Mouse (Mus musculus): ENCODE data around the gene Txlna.

Gene Txlna

GRCm38 (mm10) chr4:129640638-129641467 is at the start of gene Txlna:
TSS of gene Txlna (minus strand) at chr4:129641065.
- in situ Hi-C loops (cut with MboI, MseI) = no loop called here

GRCm38 (mm10) chr4:129684531-129684930 is 43.7 kb upstream of the Txlna start:
- in situ Hi-C loops (cut with MboI, MseI) = no loop called here

GRCm38 (mm10) chr4:129683901-129684493 is 43.1 kb upstream of the Txlna start:
- in situ Hi-C loops (cut with MboI, MseI) = no loop called here

- in situ Hi-C loops (cut with MboI, MseI) = no loop called here
These were observed 41.0 kb upstream of the Txlna start for GRCm38 (mm10) chr4:129681837-129682236.

DNA sequence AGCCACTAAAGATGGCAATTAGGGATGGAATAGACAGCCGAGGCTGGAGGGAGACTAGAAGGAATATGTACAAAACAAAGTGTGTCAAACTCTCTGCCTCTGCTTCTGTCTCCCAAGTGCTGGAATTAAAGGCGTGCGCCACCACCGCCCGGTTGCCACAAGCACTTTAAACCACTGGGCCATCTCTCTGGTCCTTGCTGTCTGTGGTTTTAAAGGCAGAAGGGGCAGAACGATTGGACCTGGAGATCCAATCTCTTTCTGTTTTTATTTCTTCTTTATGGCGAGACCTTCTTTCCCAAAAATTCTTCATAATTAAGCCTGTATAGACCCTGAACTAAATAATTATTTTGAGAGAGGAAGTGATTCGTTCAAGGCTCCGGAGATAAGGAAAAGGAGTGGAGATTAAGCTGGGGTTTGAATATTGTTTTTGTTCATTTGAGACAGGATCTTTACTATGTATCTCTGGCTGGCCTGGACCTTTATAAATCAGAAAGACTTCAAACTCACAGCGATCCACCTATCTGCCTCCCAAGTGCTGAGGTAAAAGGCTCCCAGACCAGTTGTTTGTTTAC is 32.1 kb upstream of the Txlna start:
- in situ Hi-C loops (cut with MboI, MseI) = loop anchor here (25.0 kb wide), 1 partner anchor 889 kb away; the partner anchor contains the start of gene Nkain1

DNA sequence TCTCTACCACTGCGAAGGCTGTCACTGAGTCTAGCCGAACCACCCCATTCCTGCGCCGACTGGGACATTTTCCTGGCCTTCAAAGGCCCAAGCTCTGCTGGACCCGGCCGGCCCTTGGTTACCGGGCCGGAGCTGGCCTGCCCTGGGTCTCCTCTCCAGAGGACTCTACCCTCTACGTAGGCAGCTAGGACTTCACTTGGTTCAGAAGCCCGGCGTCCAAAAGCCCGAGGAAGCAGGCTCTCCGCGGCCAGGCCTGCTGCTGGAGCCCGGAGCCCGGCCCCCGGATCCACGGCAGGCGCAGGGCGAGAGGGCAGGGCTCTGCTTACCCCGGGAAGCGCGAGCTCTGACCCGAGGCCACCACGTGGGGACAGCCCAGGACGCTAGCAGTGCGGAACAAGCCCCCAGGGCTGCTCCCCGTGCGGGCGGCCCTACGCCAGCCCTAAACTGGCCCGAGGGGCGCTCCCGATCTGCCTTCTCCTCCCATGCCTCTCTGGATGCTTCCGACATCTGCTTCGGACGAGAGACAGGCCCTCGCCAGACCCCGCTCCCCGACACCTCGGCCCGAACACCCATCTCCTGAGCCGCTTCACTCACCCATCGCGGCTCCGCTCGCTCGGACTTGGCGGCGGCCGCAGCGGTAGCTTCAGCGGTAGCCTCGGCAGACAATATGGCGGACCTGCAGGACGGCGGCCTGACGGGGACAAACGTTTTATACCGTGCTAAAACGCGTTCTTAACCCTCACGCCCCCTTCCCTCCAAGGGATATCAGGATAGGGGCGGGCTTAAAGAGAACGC is 31.4 kb upstream of the Txlna start, which contains the start of gene Kpna6:
Gene Kpna6, minus strand, starts transcription at position 685 of the 795 bp plus-strand sequence.
- in situ Hi-C loops (cut with MboI, MseI) = loop anchor here (25.0 kb wide), 1 partner anchor 890 kb away; the partner anchor contains the start of gene Nkain1

- in situ Hi-C loops (cut with MboI, MseI) = loop anchor here (25.0 kb wide), 1 partner anchor 891 kb away; the partner anchor contains the start of gene Nkain1
These were observed 30.7 kb upstream of the Txlna start for GRCm38 (mm10) chr4:129671491-129672082.

DNA sequence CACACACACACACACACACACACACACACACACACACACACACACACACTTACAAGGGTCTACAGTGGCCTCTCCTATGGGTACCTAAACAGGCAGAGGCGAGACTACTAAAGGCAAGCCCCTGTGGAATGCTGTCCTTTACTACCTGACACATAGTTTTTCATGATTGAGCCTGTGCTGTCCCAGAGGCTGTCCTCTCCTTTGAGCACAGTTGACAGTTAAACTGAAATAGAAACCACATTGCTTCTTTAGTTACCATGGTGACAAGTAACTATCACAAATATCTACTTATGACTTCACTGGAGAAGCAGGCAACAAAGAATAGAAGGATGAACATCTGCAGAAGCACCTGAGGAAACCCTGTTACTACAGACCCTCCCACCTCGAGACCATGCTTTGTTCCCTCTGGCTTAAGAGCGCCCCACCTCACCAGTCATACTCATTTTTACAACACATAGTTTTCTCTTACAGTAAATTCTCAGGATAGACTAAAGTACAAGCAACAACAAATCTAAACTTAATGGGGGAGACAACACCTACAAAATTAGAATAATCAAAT is 21.5 kb upstream of the Txlna start:
- in situ Hi-C loops (cut with MboI, MseI) = loop anchor here (25.0 kb wide), 1 partner anchor 900 kb away; the partner anchor contains the start of gene Nkain1

DNA sequence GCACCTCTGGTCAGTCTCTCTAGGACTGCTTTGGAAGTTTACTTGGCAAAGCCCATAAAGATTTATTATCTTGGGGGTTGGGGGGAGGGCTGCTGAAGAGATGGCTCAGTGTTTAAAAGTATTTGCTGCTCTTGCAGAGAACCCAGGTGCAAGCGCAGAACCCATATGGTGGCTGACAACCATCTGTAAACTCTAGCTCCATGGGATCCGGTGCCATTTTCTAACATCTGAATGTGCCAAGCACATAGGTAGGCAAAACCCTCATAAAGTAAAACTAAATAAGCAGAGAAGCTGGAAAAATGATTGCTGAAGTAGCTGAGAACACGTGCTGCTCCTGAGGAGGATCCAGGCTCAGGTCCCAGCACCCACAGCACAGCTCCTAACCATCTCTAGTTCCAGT is 20.7 kb upstream of the Txlna start:
- in situ Hi-C loops (cut with MboI, MseI) = loop anchor here (25.0 kb wide), 1 partner anchor 901 kb away; the partner anchor contains the start of gene Nkain1

DNA sequence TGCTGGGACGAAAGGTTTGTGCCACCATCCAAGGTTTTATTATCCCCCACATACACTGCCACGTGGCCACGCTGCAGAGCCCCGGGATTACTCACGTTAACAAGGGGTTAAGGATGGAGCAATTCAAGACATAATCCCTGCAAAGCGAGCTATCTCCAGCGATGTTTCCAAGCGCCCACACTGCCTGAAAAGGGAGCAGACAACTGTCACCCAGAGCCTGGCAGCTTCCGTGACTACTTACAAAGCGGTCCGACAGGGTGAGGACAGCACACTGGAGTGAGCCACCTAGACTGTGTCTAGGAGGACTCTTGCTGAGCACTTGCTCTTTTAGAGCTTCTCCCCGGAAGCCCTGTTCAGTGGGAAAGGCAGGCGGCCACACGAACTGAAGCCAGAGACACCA is 13.9 kb upstream of the Txlna start:
- in situ Hi-C loops (cut with MboI, MseI) = loop anchor here (25.0 kb wide), 1 partner anchor 908 kb away; the partner anchor contains the start of gene Nkain1

- in situ Hi-C loops (cut with MboI, MseI) = loop anchor here (25.0 kb wide), 1 partner anchor 912 kb away; the partner anchor contains the start of gene Nkain1
These were observed 9.5 kb upstream of the Txlna start for GRCm38 (mm10) chr4:129650359-129650758.

- in situ Hi-C loops (cut with MboI, MseI) = no loop called here
These were observed 7.8 kb upstream of the Txlna start for GRCm38 (mm10) chr4:129648656-129649055.

- in situ Hi-C loops (cut with MboI, MseI) = no loop called here
These were observed 4.3 kb upstream of the Txlna start for GRCm38 (mm10) chr4:129645204-129645603.

DNA sequence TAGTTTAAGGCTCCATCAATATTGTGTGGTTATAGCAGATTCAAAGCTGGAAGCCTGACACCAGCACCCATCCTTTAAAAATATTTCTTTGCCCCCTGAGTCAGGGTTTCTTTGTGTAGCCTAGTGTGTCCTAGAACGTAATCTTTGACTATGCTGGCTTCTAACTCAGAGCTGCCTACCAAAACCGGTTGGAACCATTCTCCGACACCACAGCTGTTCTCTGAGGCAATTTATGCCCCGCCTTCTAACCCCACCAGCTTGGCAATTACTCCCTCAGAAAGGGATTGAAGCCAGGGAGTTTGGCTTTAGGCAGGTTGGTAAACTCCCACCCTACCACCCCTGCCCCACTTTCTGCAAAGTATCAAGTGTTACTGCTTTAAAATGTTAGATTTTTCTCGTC is 891 bp upstream of the Txlna start:
- in situ Hi-C loops (cut with MboI, MseI) = no loop called here

GRCm38 (mm10) chr4:129640101-129640637 is 696 bp downstream of the Txlna start:
- in situ Hi-C loops (cut with MboI, MseI) = no loop called here

DNA sequence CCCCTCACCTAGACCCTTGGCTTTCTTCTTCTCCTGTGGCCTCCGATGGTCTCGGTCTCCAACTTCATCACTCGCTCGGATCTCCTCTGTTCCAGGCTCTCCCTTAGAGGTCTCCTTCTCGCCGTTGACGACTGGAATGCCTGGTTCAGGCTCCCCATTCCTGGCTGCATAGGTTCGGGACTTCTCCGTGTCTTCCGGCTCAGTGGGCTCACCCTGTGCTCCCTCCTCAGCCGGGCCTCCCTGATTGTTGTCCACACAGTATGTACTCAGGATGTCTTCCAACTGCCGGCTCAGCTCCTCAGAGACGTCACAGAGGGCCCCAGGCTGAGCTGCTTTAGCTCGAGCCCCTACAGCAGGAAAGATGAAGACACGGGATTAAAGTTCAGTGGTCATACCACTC is 1.6 kb downstream of the Txlna start:
- in situ Hi-C loops (cut with MboI, MseI) = no loop called here

DNA sequence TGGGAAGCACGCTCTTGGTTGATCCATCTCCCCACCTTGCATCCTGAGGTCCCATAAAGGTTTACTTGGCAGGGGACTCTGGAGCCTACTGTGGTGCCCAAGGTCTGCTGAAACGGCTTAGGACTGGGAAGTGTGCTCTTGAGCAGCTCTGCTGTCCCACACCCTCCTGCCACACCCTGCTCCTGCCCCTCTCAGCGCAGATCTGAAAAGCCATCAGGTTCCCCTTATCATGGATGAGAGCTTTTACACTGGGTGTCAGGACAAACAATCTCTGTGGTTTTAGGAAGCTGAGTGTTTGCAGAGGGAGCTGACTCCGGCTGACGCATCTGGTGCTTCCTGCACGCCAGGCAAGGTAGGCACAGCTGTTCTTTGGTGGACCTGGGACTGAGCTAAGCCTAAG is 7.0 kb downstream of the Txlna start:
- in situ Hi-C loops (cut with MboI, MseI) = no loop called here

DNA sequence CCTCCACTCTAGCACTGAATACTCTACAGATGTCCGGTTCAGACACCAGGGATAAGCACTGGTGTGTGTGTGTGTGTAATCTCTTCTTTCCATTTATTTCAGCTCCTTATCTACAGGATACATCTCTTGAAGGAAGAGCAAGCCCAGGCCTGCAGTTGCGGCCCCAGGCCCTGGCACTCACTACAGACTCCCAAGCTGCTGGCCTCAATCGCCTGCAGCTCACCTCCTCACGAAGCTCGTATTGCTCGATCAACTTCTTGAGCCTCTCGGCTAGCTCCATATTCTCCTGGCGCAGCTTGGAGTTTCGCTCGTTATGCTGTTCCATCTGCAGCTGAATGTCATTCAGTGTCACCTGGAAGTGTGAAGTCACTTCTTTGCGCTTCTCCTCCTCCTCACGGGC is 9.0 kb downstream of the Txlna start:
- in situ Hi-C loops (cut with MboI, MseI) = no loop called here

DNA sequence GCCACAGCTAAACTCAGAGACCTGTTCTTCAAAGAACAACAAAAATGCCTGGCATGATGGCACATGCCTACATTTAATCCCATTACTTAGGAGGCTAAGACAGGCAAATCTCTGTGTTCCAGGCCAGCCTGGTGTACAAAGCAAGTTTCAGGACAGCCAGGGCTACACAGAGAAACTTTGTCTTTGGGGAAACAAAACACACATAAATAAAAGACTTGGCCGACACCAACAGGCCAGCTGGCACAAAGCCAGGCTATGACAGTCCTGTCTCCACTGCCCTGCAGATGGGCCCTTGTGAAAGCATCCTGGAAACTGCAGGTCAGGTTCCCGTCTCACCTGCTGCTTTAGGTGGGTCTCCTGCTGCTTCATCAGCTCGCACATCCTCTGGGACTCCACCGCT is 9.9 kb downstream of the Txlna start:
- in situ Hi-C loops (cut with MboI, MseI) = no loop called here

DNA sequence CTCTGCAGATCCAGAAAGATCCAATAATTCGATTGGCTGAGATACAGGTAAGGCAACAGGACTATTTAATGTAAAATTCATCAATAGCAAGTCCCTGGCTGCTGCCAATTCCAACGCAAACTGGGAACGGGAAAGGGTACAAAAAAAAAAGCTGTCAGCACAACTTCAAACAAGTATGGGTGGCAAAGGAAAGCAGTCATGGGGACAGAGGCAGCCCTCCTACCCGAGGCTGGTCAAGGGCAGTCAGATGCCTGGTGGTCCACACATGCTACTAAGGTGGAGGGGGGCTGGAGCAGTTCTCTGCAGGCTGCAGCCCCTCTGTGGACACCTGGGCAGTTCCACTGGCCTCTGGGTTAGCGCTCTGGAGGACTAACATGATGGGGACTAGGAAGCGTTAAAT is 14.8 kb downstream of the Txlna start:
- in situ Hi-C loops (cut with MboI, MseI) = no loop called here

Data from T-helper 1 cell (primary cell).